Mouse (Mus musculus) midbrain, embryonic 14.5 days (tissue): Measurements from ENCODE around the gene Rnf32. TPM values are rescaled to one million over a fixed set of nuclear protein-coding genes. Genes with fewer than 3 reads are reported as not detected.

Experiments
- ATAC-seq: fragments of 200-750 bp; cut with Nextera tagmentation; 2 replicates; pipeline ENCODE4 v1.8.0; 2017; ENCODE audit warnings: moderate number of reproducible peaks, moderate library complexity; ENCODE audit not compliant: low FRiP score, low TSS enrichment
- DNase-seq: peaks from one replicate; pipeline ENCODE4 v3.0.0-alpha.2; 2015
- H3K27ac ChIP-seq: fragments of 300-500 bp; sonication (generic); replicated peaks from 2 replicates; pipeline ENCODE4 v1.5.1; 2014; ENCODE audit warnings: mild to moderate bottlenecking, low read depth, low read length, moderate library complexity
- H3K27me3 ChIP-seq: fragments of 300-500 bp; sonication (generic); 2 replicates; pipeline ENCODE4 v1.6.1; 2014; ENCODE audit warnings: low read length, control low read depth, mixed read lengths; ENCODE audit not compliant: control insufficient read depth, insufficient read depth
- H3K36me3 ChIP-seq: fragments of 300-500 bp; sonication (generic); 2 replicates; pipeline ENCODE4 v1.6.1; 2014; ENCODE audit warnings: low read length, control low read depth; ENCODE audit not compliant: control insufficient read depth, insufficient read depth
- H3K4me1 ChIP-seq: fragments of 300-500 bp; sonication (generic); 2 replicates; pipeline ENCODE4 v1.6.1; 2014; ENCODE audit warnings: mild to moderate bottlenecking, antibody characterized with exemption, low read length, control low read depth; ENCODE audit not compliant: control insufficient read depth, insufficient read depth
- H3K4me2 ChIP-seq: fragments of 300-500 bp; sonication (generic); 2 replicates; pipeline ENCODE4 v1.6.1; 2014; ENCODE audit warnings: mild to moderate bottlenecking, low read length, moderate library complexity
- H3K4me3 ChIP-seq: fragments of 300-500 bp; sonication (generic); replicated peaks from 2 replicates; pipeline ENCODE4 v1.5.1; 2014; ENCODE audit warnings: low read depth, low read length
- H3K9ac ChIP-seq: fragments of 300-500 bp; sonication (generic); replicated peaks from 2 replicates; pipeline ENCODE4 v1.6.1; 2014; ENCODE audit warnings: mild to moderate bottlenecking, low read length, moderate library complexity
- H3K9me3 ChIP-seq: fragments of 300-500 bp; sonication (generic); 2 replicates; pipeline ENCODE4 v1.6.1; 2016; ENCODE audit warnings: low read length, control low read depth, mixed read lengths; ENCODE audit not compliant: control insufficient read depth
- WGBS: fragments of 180-500 bp; shearing (Covaris S2); extraction: QIAGEN DNeasy Blood & Tissue Kit; methylation state at CpG from one replicate; pipeline ENCODE4 v1.1.7; 2014; 5-methylcytosine and 5-hydroxymethylcytosine counted together
- polyA plus RNA-seq: library from polyadenylated mRNA; unstranded; fragments of >200 nt; fragmentation: Nextera tagmentation; extraction: Ambion mirVana; gene quantifications from 2 replicates; pipeline ENCODE4 v1.2.1, GENCODE M21; 2014

Rnf32 gene
- 19.4 and 21.5 TPM in 2 replicates for polyA plus RNA-seq

DNA sequence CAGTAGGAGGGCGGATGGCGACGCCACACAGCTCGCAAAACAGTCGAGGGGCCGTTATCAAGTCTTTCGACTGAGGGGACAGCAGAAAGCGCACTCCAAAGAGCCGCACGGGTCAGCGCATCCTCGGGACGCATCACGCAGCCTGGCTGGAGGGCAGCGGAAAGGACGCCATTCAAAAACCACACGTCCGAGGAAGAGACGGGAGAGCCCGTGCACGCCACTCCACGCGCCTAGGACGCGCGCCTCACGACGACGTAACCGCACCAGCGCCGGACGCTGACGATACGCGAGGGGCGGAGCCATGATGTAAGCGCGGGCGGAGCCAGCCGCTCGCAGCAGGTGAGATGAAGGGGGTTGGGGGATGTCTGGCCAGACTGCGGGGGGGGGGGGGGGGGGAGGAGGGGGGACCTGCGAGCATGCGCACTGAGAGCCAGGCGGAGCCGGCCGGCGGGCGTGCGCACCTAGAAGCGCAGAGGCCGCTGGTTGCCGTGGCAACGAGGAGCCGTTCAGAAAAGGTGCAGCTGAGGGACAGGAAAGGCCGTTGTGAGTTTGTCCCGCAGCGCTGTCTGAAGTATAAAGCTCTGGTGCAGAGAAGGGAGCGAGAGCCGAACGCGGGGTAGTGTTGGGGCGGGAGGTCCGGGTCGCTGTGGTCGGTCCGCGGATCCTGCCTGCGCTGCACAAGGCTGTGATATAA is at the start of gene Rnf32:
TSS of gene Rnf32 (plus strand) at position 423 of the 694 bp plus-strand sequence.
- Histone ChIP-seq H3K4me1 (peaks cover 6% of the 10 kb centered on the region; the same call in 1 of the 2 replicates), H3K27me3 (no peaks in the 10 kb centered on the region), H3K4me3 (peak within 1 kb of the TSS; percentile 56), H3K9me3 (no peaks in the 10 kb centered on the region), H3K9ac (peak within 1 kb of the TSS; percentile 69), H3K4me2 (peak within 1 kb of the TSS; percentile 71), H3K36me3 (no peaks in the 10 kb centered on the region), H3K27ac (peak within 1 kb of the TSS; percentile 92)
- ATAC-seq: peak; percentile 97
- WGBS: under 1% methylated on average over 69 of the region's 70 CpGs
- peak; percentile 98 for DNase-seq

DNA sequence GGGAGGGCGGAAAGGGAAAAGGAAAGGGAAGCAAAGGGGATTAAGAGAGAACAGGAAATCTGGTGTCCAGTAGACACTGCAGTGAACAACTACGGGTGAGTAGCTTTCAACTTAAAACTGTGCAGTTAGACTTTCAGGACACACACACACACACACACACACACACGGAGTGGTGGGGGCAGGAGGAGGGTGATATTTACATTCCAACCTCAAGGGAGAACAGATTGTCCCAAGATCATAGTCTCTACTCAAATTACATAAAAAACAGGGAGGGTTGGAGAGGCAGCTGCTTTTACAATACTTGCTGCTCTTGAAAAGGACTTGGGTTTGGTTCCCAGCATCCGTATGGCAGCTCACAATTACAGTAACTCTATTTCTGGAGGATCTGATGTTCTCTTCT is 45.6 kb upstream of the Rnf32 start:
- DNase-seq: no peak

DNA sequence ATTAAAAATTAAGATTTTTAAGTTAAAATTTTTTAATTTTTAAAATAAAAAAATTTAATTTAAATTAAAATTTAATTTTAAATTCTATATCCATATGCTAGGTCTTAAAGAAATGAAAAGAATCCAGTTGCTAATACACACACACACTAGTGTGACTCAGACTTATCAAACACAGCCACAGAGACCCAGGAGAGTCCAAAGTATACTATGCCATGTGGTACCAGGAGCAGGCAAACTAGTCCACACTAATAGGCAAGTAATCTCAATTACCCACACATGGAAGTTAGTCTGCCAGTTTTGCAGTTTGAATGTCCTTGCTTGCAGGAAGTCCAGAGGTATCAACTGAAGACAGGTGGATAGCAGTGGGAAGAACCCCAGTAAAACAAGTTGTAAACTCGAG is 35.9 kb upstream of the Rnf32 start:
- 50% methylated on average over 1 of the region's 1 CpGs for WGBS
- no peak for ATAC-seq
- Histone ChIP-seq H3K27me3 (no peaks in the 10 kb centered on the region), H3K4me3 (no peak overlapping the region), H3K36me3 (no peaks in the 10 kb centered on the region), H3K4me1 (no peaks in the 10 kb centered on the region), H3K27ac (no peak overlapping the region), H3K9ac (no peak overlapping the region), H3K4me2 (no peak overlapping the region), H3K9me3 (no peaks in the 10 kb centered on the region)
- no peak for DNase-seq

More for the DNA sequence above, 45.6 kb upstream of the Rnf32 start:
- no peak overlapping the region for H3K4me2 ChIP-seq
- H3K9me3 ChIP-seq: no peaks in the 10 kb centered on the region
- no peaks in the 10 kb centered on the region for H3K27me3 ChIP-seq
- H3K9ac ChIP-seq: no peak overlapping the region
- WGBS: 70% methylated on average over 4 of the region's 4 CpGs
- H3K36me3 ChIP-seq: no peaks in the 10 kb centered on the region
- no peak overlapping the region for H3K27ac ChIP-seq
- no peaks in the 10 kb centered on the region for H3K4me1 ChIP-seq
- no peak for ATAC-seq
- H3K4me3 ChIP-seq: no peak overlapping the region

DNA sequence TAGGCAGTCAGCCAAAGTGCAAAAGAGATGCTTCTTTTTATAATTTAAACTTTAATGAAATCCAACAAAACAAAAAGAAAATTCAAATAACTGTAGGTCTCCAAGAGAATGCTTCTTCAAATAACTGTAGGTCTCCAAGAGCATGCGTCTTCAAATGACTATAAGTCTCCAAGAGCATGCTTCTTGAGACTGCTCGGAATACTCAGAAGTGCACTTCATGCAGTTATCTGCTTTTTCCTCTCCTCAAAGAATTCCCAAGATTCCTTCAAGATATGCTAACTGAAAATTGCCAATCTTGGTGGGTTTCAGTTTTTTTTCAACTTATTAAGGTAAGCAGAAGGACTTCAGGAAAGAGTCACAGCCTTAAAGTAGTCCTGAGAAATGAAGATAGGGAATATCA is 28.8 kb upstream of the Rnf32 start:
- Histone ChIP-seq H3K4me2 (no peak overlapping the region), H3K4me3 (no peak overlapping the region), H3K27ac (no peak overlapping the region), H3K36me3 (no peaks in the 10 kb centered on the region), H3K9ac (no peak overlapping the region), H3K4me1 (no peaks in the 10 kb centered on the region), H3K27me3 (no peaks in the 10 kb centered on the region), H3K9me3 (no peaks in the 10 kb centered on the region)
- DNase-seq (no peak), ATAC-seq (no peak)
- WGBS: 95% methylated on average over 2 of the region's 2 CpGs

DNA sequence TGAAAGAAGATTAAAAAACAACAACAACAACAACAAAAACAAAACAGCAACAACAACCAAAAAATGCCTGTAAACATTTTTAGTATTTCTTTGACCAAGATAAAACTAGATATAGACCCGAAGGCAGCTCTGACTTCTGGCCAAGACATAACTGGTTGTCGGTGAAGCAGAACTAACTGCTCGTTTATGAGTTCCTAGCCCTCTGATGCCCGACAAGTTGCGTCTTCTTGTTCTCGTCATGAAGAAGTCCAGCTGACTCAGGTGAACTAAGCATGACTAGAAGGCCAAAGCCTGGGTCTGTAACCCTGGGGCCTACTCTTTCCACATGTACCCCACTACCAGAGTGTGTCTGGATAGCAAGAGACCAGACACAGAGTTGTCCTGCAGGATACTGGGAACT is 25.6 kb upstream of the Rnf32 start:
- Histone ChIP-seq H3K27ac (no peak overlapping the region), H3K4me3 (no peak overlapping the region), H3K27me3 (no peaks in the 10 kb centered on the region), H3K36me3 (no peaks in the 10 kb centered on the region), H3K9me3 (no peaks in the 10 kb centered on the region), H3K9ac (no peak overlapping the region), H3K4me1 (no peaks in the 10 kb centered on the region), H3K4me2 (no peak overlapping the region)
- DNase-seq: no peak
- ATAC-seq: no peak
- 84% methylated on average over 6 of the region's 6 CpGs for WGBS

DNA sequence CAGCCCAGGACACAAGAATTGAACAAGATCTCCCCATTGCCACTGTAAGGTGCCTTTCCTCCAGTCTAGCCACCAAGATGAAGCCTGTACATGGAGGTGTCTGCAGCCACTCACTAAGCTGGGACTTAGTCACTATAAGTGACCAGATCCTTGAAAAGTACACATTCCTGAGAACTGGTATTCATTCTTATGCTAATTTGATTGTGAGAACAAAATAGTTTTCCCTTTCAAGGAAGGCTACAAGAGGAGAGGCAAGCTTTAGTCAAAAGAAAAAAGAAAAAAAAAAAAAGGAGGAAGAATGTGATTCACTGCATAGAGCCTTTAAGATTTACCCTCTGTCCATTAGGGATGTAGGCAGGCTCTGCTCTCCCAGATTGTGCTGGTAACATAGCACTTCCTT is 24.6 kb upstream of the Rnf32 start:
- H3K4me2 ChIP-seq: no peak overlapping the region
- no peaks in the 10 kb centered on the region for H3K36me3 ChIP-seq
- no peak overlapping the region for H3K27ac ChIP-seq
- ATAC-seq: no peak
- no peak overlapping the region for H3K9ac ChIP-seq
- no peak overlapping the region for H3K4me3 ChIP-seq
- DNase-seq: no peak
- H3K9me3 ChIP-seq: no peaks in the 10 kb centered on the region
- H3K27me3 ChIP-seq: no peaks in the 10 kb centered on the region
- H3K4me1 ChIP-seq: no peaks in the 10 kb centered on the region

DNA sequence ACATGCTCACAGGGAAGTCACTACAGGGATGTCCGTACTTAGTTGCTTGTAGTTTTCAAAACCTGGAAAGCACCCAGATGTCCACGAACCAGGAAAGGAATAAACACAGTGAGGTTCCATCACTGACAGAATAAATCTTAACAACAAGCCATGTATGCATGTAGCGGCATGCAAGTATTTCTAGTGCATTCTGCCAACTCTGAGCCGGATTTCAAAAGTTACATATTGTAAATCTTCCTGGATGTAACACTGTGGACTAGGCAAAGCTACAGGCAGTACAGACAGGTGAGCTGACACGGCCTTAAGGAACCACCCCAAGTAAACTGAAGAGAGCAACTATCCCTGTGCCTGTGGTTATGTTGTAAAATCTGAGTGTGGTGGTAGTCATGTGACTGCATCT is 9.0 kb upstream of the Rnf32 start:
- Histone ChIP-seq H3K9ac (no peak overlapping the region), H3K27ac (no peak overlapping the region), H3K4me2 (no peak overlapping the region), H3K9me3 (no peaks in the 10 kb centered on the region), H3K36me3 (no peaks in the 10 kb centered on the region), H3K27me3 (no peaks in the 10 kb centered on the region), H3K4me1 (no peaks in the 10 kb centered on the region), H3K4me3 (no peak overlapping the region)
- WGBS: 85% methylated on average over 5 of the region's 5 CpGs
- DNase-seq (no peak), ATAC-seq (no peak)

DNA sequence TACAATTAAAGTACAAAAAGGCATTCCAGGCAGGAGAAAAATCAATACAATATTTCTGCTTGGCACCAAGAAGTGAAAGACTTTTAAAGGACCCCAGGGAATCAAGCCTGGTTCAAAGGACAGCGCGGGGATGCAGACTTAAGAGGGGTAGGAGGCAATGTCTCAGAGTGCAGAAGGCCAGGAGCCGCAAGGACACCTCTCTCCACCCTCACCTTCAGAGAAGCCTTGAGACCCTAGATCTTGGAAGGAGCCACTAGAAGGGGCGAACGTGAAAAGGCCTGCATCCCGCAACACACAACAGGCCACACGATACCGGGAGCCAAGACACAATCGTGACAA is 592 bp upstream of the Rnf32 start:
- Histone ChIP-seq H3K4me3 (peak overlapping the region; percentile 56), H3K9ac (peak overlapping the region; percentile 69), H3K36me3 (no peaks in the 10 kb centered on the region), H3K4me1 (peaks cover 6% of the 10 kb centered on the region; the same call in 1 of the 2 replicates), H3K27ac (peak overlapping the region; percentile 92), H3K27me3 (no peaks in the 10 kb centered on the region), H3K9me3 (no peaks in the 10 kb centered on the region), H3K4me2 (peak overlapping the region; percentile 71)
- no peak for ATAC-seq
- DNase-seq: no peak
- 2% methylated on average over 9 of the region's 9 CpGs for WGBS

DNA sequence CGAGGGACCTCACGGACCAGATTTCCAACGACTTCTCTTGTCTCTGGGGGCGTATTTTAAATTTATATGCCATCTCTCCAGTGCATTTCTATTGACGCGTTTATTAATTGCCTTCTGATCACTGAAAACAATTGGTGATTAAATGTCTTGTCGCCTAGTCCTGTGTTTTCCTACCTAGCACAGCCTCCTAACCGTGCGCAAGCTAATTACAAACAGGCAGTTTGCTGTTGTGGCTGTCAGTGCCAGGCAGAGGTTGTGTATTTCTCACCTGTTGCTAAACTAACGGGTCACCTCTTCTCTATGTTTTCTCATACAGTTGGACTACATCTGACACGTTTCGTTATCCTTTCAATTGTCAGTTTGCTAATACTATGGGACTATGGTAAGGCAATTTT is 469 bp downstream of the Rnf32 start:
- Histone ChIP-seq H3K9me3 (no peaks in the 10 kb centered on the region), H3K4me3 (peak overlapping the region; percentile 56), H3K27ac (peak overlapping the region; percentile 92), H3K4me1 (peaks cover 6% of the 10 kb centered on the region; the same call in 1 of the 2 replicates), H3K9ac (peak overlapping the region; percentile 69), H3K27me3 (no peaks in the 10 kb centered on the region), H3K4me2 (peak overlapping the region; percentile 71), H3K36me3 (no peaks in the 10 kb centered on the region)
- WGBS: 10% methylated on average over 12 of the region's 12 CpGs
- DNase-seq: no peak
- ATAC-seq: peak; percentile 41; the same call in 1 of the 2 replicates
